Mouse (Mus musculus) kidney, postnatal 36 days (tissue): ENCODE results near the gene Greb1.

Experiments
- DNase-seq, 2 experiments: peaks; one replicate each; pipeline ENCODE4 v3.0.0; 2021 to 2022; ENCODE audit warnings: mixed read lengths in 2 of 2

Greb1 gene

GRCm38 (mm10) chr12:16800259-16800958 lies at the start of gene Greb1:
TSS of gene Greb1 (minus strand) at chr12:16800886.
- DNase-seq, result peak in 1 of 2 experiments; percentile 14

DNA sequence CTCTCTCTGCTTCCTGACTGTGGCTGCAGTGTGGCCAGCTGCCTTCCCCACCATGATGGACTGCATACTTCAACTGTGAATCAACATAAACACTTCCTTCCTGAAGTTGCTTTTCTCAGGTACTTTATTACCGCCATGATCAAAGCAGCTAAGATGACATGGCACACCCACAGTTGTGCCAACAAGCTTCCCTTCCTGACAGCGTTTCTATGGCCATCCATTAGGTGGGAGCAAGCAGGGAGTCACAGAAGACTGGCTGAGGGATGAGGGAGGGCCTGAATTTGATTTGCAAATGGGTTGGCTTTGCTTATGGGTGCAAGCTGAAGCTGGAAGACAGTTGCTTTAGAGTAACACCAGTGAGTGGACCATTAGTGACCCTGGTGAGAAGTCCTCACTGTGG lies 49.1 kb upstream of the Greb1 start:
- no peak for DNase-seq

GRCm38 (mm10) chr12:16848501-16848900 lies 47.8 kb upstream of the Greb1 start:
- no peak for DNase-seq

- DNase-seq, result no peak
Observed at GRCm38 (mm10) chr12:16847204-16847792, 46.6 kb upstream of the Greb1 start.

DNA sequence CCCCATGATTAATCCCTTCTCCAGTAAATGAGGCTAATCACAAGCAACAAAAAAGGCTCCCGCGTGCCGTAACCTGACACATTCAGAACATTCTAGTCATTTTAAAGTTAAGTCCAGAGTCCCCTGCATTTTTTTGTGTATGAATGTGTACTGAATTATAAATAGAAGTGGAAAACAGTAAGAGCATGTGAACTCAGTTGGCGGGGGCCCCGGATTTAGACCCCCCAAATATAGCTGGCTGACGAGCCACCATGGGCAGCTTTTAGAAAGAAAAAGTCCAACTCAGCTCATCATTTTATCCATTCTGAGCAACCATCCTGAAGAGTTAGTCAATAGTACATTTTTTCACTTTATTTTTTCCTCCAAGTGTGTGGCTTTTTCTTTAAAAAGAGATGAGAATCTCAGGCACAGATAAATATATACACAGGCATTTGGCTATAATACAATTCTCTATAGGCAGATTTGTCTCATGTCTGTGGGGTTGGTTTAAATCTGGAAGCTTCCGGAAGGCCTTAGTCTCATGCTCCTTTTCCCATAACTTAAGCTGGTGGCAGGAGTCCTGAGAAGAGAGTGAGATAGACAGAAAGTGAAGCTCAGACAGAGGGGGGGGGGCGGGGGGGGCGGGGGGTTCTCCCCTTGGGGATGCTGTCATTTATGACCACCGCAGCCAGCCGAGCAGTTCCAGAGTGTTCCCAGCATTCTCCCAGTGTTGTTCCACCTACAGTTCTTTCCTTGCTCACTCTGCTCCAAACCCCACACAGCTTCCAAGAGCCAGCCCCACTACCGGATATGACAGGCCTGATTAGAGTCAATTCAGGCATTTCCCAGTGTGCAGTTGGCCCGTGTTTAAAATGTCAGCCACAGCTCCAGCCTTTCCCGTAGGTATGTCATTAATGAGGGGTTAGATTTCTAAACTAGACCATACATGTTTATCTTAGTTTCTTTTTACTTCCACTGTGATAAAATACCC lies 44.2 kb upstream of the Greb1 start:
- DNase-seq, result no peak

DNA sequence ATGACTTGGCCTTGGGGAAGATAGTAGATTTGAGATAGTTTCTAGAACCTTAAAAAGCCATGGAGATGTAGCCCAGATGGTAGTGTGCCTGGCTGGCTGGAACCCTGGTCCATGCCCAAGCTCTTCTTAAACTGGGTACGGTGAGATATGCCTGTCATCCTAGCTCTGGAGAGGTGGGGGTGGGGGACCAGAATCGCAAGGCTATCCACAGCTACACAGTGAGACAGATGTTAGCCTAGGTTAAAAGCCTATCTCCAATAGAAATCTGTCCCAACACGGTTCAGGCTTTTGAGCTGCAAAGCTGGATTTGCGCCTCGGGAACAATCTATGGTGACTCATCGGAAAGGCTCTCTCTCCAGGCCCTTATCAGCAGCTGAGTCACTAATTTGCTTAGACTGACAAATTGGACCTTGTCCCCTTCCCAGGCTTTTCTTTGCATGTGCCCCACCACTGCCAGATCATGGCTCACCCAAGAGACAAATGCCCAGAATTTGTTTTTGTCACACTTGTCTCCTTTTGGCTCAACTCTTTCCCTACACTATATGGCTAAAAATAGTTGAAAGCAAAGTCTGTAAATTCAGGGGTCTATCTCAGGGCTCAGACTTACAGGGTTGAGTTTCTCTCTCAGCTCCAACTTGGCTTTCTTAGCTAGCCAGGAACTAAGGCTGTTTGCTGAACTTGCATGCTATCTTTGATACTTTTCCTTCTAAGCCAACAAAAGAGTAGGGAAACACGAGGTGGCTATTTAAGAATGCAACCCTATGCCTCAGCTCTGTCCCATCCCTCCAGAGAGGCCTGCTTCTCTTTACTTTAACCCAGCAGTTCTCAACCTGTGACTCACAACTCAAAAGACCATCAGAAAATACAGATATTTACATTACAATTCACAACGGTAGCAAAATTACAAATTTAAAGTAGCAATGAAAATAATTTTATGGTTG lies 40.4 kb upstream of the Greb1 start:
- DNase-seq, result no peak

GRCm38 (mm10) chr12:16837766-16838165 lies 37.1 kb upstream of the Greb1 start:
- DNase-seq, result no peak

- peak; percentile 68 to 75 for DNase-seq
Observed at GRCm38 (mm10) chr12:16836188-16836587, 35.5 kb upstream of the Greb1 start.

GRCm38 (mm10) chr12:16834701-16835100 lies 34.0 kb upstream of the Greb1 start:
- DNase-seq, result no peak

GRCm38 (mm10) chr12:16831071-16831470 lies 30.4 kb upstream of the Greb1 start:
- DNase-seq, result peak; percentile 36 to 42

DNA sequence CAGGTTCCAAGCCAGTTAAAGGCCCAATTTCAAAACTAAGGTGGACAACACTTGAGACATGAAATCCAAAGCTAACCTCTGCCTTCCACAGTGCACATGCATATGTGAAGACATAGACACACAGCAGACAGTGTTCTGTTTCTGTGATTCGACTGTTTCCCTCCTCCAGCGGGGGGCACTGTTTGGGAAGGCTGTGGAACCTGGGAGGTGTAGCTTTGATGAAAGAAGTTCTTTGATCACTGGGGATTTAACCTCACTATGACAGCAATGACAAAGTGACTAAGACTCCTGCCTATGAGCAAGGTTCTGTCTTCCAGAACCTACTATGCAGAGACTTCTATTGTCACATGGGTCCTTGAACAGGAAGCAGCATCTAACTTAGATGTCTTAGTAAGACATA lies 29.1 kb upstream of the Greb1 start:
- peak in 1 of 2 experiments; percentile 45 for DNase-seq

GRCm38 (mm10) chr12:16828505-16828904 lies 27.8 kb upstream of the Greb1 start:
- DNase-seq, result peak; percentile 64 to 83

DNA sequence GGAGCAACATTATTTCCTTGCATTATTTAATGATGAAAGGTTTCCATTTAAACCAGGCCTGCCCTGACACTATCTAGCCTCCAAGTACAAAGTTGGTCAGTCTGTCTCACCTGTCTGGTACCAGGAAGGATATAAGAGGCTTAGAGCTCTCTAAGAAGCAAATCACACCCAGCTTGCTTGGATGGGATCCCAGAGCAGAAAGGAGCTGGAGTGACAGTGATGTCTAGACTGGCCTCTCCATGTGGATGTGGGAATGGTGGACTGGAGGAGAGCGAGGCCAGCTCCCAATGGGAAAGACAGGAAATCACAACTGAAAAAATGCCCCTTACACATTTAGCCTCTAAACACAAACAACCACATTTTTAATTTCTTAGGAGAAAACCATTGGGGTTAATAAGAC lies 23.0 kb upstream of the Greb1 start:
- DNase-seq, result no peak

DNA sequence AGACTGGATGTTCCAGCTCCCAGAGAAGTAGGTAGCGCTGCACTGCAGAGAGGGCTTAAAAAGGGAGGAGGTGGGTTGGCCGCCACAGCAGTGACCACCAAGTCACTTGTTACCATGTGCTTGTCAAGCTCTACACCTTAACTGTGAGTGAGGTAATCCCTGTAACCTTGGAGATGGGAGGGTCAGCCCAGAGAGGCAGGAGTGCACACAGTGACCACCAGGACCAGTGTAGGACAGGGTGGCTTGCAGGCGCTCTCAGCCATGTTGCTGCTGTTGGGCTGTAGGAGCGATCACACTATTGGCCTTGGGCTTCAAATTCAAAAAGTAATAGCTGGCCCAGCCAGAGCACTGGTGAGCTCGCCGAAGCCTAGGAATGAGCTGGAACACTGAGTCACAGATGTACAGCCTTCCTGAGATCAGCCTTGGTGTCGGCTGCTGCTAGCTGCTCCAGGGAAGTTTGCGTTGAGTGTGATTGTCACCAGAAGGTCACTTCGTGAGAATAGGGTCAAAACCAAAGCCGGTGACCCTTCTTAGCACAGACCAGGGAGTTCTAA lies 21.6 kb upstream of the Greb1 start:
- no peak for DNase-seq

GRCm38 (mm10) chr12:16820761-16821160 lies 20.1 kb upstream of the Greb1 start:
- DNase-seq, result no peak

GRCm38 (mm10) chr12:16818513-16818912 lies 17.8 kb upstream of the Greb1 start:
- no peak for DNase-seq

DNA sequence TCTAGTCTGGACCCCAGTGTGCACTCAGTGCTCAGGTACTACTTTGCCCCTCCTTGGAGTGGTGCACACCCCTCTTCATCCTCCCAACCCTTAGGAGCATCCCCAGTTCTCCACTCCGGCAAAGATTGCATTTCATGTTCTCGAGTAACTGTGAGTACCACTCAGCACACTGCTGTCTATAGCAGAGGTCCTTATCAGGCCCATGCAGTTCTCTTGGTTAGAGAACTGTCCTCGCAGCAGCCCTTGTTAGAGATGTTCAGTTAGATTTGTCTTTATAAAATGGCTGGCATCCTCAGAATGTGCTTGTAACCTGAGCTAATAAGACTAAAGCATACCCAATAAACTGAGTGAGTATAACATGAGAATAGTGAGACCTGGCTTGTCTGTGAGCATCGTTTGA lies 16.5 kb upstream of the Greb1 start:
- no peak for DNase-seq

DNA sequence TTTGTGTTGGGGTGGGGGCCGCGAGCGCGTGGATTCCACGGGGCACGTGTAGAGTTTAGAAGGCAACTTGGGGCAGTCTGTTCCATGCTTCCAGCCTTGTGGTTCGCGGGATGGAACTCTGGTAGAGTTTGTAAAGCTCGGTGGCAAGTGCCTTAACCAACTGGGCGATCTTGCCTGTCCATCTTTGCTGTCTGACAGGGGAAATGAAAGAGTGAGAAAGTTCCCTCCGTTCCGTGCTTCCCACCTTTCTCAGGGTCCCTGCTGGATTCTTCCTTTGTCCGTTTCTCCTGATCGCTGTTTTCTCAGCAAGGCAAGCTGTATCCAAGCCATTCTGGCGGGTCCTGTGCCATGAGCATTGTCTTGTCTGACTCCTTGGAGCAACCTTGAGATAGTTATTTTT lies 10.8 kb upstream of the Greb1 start:
- no peak for DNase-seq

GRCm38 (mm10) chr12:16810525-16811431 lies 10.1 kb upstream of the Greb1 start, which contains the start of gene E2f6:
TSS of gene E2f6 (plus strand) at chr12:16810963.
- DNase-seq, result peak; percentile 81 to 91

- DNase-seq, result peak; percentile 19 to 61
Observed at GRCm38 (mm10) chr12:16808045-16808444, 7.4 kb upstream of the Greb1 start.

DNA sequence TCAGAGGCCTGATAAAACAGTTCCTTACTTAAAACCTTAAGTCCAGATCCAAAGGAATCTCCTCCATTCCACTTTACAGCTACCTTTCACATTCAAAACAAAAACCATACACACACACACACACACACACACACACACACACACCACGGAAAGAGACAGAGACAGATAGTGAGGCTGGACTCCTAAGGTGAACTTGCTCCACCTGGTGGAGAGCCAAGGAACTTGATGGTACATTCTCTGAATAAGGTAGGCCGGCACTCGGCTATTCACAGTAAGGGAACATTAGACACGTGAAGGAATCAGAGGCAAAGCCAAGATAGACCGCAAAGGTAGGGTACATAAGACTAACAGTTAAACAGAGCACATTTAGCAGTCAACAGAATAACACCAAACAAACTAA lies 4.8 kb upstream of the Greb1 start:
- DNase-seq, result peak; percentile 84 to 93
